Mouse (Mus musculus): Measurements from ENCODE around the gene Cd209c.
A peak's percentile ranks its signal among the peaks of the same experiment; 100 is the strongest.

Cd209c gene

DNA sequence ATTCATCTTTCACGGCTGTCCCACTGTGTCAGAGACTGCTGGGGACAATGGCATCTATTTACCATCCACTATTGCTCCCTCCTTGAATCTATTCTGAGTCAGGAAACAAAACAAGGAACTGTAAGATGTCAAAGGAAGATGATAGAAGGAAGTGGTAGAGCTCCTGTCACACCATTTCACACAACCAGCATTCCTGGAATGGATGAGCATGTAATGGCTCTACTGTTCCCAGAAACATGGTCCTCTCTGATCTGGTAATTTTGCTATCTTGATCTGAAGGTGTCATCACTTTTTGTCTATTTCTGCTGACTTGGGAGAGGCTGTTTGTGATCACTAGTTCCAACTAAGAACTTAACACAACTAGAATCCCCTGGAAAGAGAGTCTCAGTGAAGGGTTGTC, at the start of gene Cd209c:
Gene Cd209c, minus strand, starts transcription at position 101 of the 400 bp plus-strand sequence.
- no peak for DNase-seq (ENCODE audit: low spot score)

DNA sequence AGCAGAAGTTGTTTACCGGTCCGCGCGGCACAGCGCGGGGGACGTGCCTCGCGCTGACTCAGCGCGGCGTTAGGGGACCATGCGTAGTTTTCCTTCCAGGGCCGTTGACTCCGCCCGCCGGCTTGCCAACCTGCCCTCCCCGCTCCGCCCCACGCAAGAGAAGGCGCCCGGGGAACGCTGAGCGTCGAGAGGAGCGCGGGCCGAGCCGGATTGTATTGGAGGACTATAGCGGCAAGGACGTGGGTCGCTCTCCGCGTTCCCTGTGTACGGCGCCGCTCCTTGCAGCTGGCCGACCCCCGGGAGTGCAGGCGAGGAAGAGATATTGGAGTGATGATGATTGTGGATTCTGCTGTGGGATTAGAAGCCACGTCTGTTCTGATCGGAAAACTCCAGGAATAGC, 39.7 kb upstream of the Cd209c start:
- no peak for DNase-seq (ENCODE audit: low spot score)

DNA sequence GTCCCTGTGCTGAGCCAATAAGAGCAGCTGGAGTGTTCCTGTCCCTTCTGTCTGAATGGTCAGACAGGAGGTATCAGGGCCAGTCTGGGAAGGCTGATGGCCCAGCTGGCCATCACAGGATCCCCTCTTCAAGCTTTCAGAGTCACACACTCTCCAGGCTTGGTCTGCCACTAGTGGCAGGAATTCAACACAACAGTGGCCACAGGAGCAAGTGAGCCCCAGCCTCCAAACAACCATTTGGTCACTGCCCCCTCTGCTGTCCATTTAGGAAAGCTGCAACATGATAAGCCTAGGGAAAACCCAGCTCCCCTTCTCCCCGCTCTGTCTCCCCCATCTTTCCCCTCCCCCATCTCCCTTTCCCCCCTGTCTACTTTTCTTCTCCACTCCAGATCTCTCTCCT, 1.5 kb upstream of the Cd209c start:
- DNase-seq (ENCODE audit: low spot score) = peak; percentile 8

DNA sequence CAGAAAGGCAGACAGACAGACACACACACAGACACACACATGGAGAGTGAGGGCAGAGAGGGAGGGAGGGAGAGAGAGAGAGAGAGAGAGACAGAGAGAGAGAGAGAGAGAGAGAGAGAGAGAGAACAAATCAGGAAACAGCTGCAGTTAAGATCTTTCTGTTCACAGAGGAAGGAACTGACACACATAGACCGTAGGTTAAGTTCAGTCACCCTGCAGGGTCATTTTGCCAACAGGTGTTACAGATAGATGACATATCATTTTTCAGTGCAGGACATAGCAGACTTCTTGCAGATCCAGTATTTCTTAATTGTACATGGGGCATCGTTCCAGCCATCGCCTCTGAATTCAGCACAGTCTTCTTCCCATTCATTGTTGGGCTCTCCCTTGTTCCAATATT, 14.5 kb downstream of the Cd209c start:
- DNase-seq (ENCODE audit: low spot score) = no peak

DNA sequence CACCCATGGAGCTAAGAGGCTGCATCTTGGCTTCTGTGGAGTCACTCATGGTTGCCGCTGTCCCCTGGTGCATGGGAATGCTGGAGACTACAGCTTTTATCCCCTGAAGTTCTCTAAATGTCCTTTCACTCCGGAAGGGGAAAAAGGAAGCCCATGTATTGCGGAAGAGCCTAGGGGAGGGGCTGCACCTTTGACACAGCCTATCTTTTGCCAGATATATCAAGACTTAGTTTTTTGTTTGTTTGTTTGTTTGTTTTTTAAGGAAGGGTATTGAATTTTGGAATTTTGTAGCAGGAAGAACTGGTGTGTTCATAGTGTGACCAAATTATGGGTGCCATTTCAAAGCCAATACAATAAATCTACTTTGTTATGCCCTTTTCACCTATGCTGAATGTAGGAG, 27.8 kb downstream of the Cd209c start, which contains the start of gene Cd209b:
Gene Cd209b, minus strand, starts transcription at position 101 of the 400 bp plus-strand sequence.
- no peak for DNase-seq (ENCODE audit: low spot score)
